Mouse (Mus musculus): Measurements from ENCODE around the gene Plekha3.

Gene Plekha3

GRCm38 (mm10) chr2:76676401-76677226, 1.5 kb downstream of the Plekha3 start:
- no peak for DNase-seq (ENCODE audit: low spot score in 2 of 2)

GRCm38 (mm10) chr2:76682301-76682700, 7.2 kb downstream of the Plekha3 start:
- DNase-seq (ENCODE audit: low spot score in 2 of 2): no peak

- peak in 1 of 2 experiments; percentile 22 for DNase-seq (ENCODE audit: low spot score in 2 of 2)
Observed at GRCm38 (mm10) chr2:76686986-76687385, 11.9 kb downstream of the Plekha3 start.

DNA sequence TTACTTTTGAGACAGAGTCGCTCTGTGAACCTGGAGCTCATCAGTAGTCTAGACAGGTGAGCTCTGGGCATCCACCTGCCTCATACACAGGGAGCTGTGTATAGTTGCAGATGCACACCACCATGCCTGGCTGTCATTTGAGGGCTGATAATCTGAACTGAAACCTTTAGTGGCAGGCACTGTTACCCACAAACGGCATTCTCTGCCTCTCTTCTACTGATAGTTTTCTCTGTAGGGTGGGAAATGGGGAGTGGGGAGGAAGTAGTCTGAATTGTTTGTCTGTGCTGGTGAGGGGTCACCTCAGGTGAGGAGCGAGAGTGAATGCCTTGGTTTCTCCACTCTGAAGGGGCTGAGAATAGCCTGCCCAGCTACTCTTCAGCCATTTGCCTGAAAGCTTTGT, 12.5 kb downstream of the Plekha3 start:
- DNase-seq (ENCODE audit: low spot score in 2 of 2): no peak

DNA sequence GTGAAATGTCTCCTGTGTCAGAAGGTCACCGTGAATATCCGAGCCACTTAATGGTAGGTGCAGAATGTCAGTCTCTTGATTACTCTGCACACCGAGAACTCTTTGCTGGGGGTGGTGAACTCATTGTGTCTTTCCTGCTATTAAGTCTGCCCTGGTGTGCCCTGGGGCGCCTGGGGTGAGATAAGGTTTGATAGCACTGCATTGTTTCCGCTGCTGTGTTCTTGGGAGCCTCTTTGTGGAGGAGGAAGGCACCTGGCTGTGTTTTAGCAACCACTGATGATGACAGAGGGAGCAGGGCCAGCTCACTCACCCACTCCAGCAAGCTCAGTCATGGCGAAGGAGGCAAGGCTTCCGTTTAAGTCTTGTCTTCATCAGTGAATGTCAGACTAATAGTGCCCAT, 13.1 kb downstream of the Plekha3 start:
- DNase-seq (ENCODE audit: low spot score in 2 of 2): no peak

DNA sequence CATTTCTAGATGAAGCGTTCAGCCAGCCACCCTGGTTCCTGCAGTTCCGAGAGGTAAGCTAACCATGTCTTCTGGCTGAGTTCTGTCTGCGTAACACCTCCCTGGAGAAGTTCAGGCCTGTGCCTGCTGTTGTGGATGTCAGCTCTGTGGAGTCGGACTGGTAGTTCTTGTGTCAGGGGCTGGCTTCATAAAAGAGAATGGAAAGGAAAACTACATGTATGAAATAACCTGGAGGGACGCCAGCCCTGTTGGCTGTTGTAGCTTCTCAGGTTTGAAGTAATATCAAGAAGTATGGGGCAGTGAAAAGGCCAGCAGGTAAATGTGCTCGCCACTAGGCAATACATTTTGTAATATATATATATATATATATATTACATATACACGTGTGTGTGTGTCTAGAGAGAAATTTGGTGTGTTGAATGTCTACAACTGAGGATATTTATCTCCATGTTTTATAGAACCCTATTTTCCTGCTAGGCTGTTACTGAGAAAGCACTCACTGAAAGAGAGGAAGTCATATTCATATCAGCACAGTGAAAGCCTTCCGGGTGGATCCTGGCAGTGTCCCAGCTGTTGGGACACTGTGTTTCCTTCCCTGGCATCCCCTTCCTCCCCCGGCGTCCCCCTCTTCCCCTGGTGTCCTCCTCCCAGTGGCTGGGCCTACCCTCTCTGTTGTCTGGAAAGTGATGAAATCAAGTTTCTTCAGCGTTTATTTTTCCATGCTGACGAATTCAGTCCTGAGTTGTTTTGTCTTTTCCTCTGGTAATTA, 15.5 kb downstream of the Plekha3 start:
- no peak for DNase-seq (ENCODE audit: low spot score in 2 of 2)

- no peak for DNase-seq (ENCODE audit: low spot score in 2 of 2)
Observed at GRCm38 (mm10) chr2:76693765-76694164, 18.7 kb downstream of the Plekha3 start.

DNA sequence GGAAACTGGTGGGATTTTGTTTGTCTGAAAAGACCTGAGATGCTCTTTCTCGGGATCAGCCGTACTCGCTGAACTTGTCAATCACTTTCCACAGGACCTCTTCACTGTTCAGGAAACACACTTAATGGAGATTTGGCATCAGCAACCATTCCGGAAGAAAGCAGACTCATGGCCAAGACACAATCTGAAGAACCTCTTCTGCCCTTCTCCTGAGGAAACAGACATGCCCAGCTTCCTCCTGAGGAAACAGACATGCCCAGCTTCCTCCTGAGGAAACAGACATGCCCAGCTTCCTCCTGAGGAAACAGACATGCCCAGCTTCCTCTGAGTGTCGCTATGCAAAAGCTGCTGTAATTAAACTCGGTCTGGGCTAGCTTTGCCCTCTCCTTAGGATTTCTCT, 20.2 kb downstream of the Plekha3 start:
- no peak for DNase-seq (ENCODE audit: low spot score in 2 of 2)

- no peak for DNase-seq (ENCODE audit: low spot score in 2 of 2)
Observed at GRCm38 (mm10) chr2:76702188-76702587, 27.1 kb downstream of the Plekha3 start.

DNA sequence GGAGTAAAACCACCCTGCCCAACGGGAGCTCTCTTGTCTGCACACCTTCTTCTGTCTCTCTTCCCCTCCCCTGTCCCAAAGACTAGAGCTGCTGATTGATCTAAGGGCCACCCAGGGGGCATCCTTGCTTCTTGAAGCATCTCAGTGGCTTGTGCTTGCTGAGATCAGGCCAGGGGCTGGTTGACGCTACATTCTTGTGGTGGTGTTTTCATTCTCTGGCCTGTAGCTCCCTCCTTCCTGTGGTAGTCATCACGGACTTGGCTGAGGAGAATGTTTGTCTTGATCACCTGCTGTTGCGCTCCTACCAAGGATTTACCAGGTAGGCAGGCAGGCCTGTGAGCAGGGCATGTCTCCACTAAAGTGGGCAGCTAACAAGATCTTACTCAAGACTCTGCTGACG, 27.7 kb downstream of the Plekha3 start:
- no peak for DNase-seq (ENCODE audit: low spot score in 2 of 2)

GRCm38 (mm10) chr2:76705655-76706054, 30.6 kb downstream of the Plekha3 start:
- DNase-seq (ENCODE audit: low spot score in 2 of 2): no peak

GRCm38 (mm10) chr2:76708512-76708911, 33.4 kb downstream of the Plekha3 start:
- DNase-seq (ENCODE audit: low spot score in 2 of 2): no peak

- no peak for DNase-seq (ENCODE audit: low spot score in 2 of 2)
Observed at GRCm38 (mm10) chr2:76714984-76715383, 39.9 kb downstream of the Plekha3 start.

GRCm38 (mm10) chr2:76719650-76720049, 44.6 kb downstream of the Plekha3 start:
- no peak for DNase-seq (ENCODE audit: low spot score in 2 of 2)
